Mouse (Mus musculus) brown adipose tissue, adult 24 weeks (tissue): ENCODE measurements at regions not wholly inside any gene's neighbourhood (a gene's known extent, or its start where the extent isn't known, plus 50 kb on each side); places are given as distances from the start of the nearest gene placed in this dataset.

Experiments
- H3K27ac ChIP-seq: fragments of 200-500 bp; replicated peaks from 2 replicates; pipeline ENCODE4 v1.5.1; 2012; ENCODE audit warnings: low read depth, mild to moderate bottlenecking, low read length
- H3K4me1 ChIP-seq: fragments of 200-500 bp; 2 replicates; pipeline ENCODE4 v1.6.1; 2012; ENCODE audit warnings: low read length, mixed read lengths; ENCODE audit not compliant: control insufficient read depth, insufficient read depth, insufficient read length
- H3K4me3 ChIP-seq: fragments of 200-500 bp; 2 replicates; pipeline ENCODE4 v1.5.1; 2012; ENCODE audit warnings: low read depth, mild to moderate bottlenecking, low read length, moderate library complexity; ENCODE audit not compliant: insufficient read depth

- Histone ChIP-seq H3K4me3 (no peak overlapping the region), H3K4me1 (no peaks in the 10 kb centered on the region), H3K27ac (no peak overlapping the region)
Measured at GRCm38 (mm10) chr9:14184261-14184660, 90.6 kb upstream of the Sesn3 start.

- H3K4me1 ChIP-seq, result no peaks in the 10 kb centered on the region
- H3K27ac ChIP-seq, result no peak overlapping the region
- H3K4me3 ChIP-seq, result no peak overlapping the region
Measured at GRCm38 (mm10) chr9:14185681-14186080, 89.2 kb upstream of the Sesn3 start.

- Histone ChIP-seq H3K4me3 (no peak overlapping the region), H3K4me1 (no peaks in the 10 kb centered on the region), H3K27ac (no peak overlapping the region)
Measured at GRCm38 (mm10) chr9:14187753-14188152, 87.1 kb upstream of the Sesn3 start.

- Histone ChIP-seq H3K27ac (no peak overlapping the region), H3K4me1 (no peaks in the 10 kb centered on the region), H3K4me3 (no peak overlapping the region)
Measured at GRCm38 (mm10) chr9:14188504-14188903, 86.4 kb upstream of the Sesn3 start.

- no peak overlapping the region for H3K27ac ChIP-seq
- no peak overlapping the region for H3K4me3 ChIP-seq
- no peaks in the 10 kb centered on the region for H3K4me1 ChIP-seq
Measured at GRCm38 (mm10) chr9:14190660-14191059, 84.2 kb upstream of the Sesn3 start.

- no peaks in the 10 kb centered on the region for H3K4me1 ChIP-seq
- H3K27ac ChIP-seq, result no peak overlapping the region
- H3K4me3 ChIP-seq, result no peak overlapping the region
Measured at GRCm38 (mm10) chr9:14194748-14195147, 80.1 kb upstream of the Sesn3 start.

- no peak overlapping the region for H3K27ac ChIP-seq
- H3K4me1 ChIP-seq, result no peaks in the 10 kb centered on the region
- no peak overlapping the region for H3K4me3 ChIP-seq
Measured at GRCm38 (mm10) chr9:14199116-14199515, 75.8 kb upstream of the Sesn3 start.

- no peak overlapping the region for H3K4me3 ChIP-seq
- H3K4me1 ChIP-seq, result no peaks in the 10 kb centered on the region
- H3K27ac ChIP-seq, result no peak overlapping the region
Measured at GRCm38 (mm10) chr9:14199983-14200700, 74.7 kb upstream of the Sesn3 start.

- H3K4me3 ChIP-seq, result no peak overlapping the region
- no peak overlapping the region for H3K27ac ChIP-seq
- no peaks in the 10 kb centered on the region for H3K4me1 ChIP-seq
Measured at GRCm38 (mm10) chr9:14200852-14201251, 74.0 kb upstream of the Sesn3 start.

GRCm38 (mm10) chr9:14202551-14203306 lies 72.1 kb upstream of the Sesn3 start:
- no peak overlapping the region for H3K27ac ChIP-seq
- no peak overlapping the region for H3K4me3 ChIP-seq
- H3K4me1 ChIP-seq, result no peaks in the 10 kb centered on the region

- H3K27ac ChIP-seq, result no peak overlapping the region
- H3K4me1 ChIP-seq, result no peaks in the 10 kb centered on the region
- H3K4me3 ChIP-seq, result no peak overlapping the region
Measured at GRCm38 (mm10) chr9:14203307-14203695, 71.6 kb upstream of the Sesn3 start.

- H3K27ac ChIP-seq, result no peak overlapping the region
- no peaks in the 10 kb centered on the region for H3K4me1 ChIP-seq
- no peak overlapping the region for H3K4me3 ChIP-seq
Measured at GRCm38 (mm10) chr9:14203768-14204416, 71.0 kb upstream of the Sesn3 start.

- Histone ChIP-seq H3K4me1 (no peaks in the 10 kb centered on the region), H3K4me3 (no peak overlapping the region), H3K27ac (no peak overlapping the region)
Measured at GRCm38 (mm10) chr9:14204817-14205216, 70.0 kb upstream of the Sesn3 start.

- no peak overlapping the region for H3K27ac ChIP-seq
- no peaks in the 10 kb centered on the region for H3K4me1 ChIP-seq
- H3K4me3 ChIP-seq, result no peak overlapping the region
Measured at GRCm38 (mm10) chr9:14206838-14207560, 67.9 kb upstream of the Sesn3 start.

GRCm38 (mm10) chr9:14207561-14207936 lies 67.3 kb upstream of the Sesn3 start:
- Histone ChIP-seq H3K27ac (no peak overlapping the region), H3K4me3 (no peak overlapping the region), H3K4me1 (no peaks in the 10 kb centered on the region)
